Mouse (Mus musculus) thymus, adult 2 months (tissue): ENCODE data around the gene Mbd4. TPM values are rescaled to one million over a fixed set of nuclear protein-coding genes. Genes with fewer than 3 reads are reported as not detected.

Experiments used
- DNase-seq: peaks from one replicate; pipeline ENCODE4 v3.0.0; 2021
- H3K27ac ChIP-seq: fragments of 200-500 bp; 2 replicates; pipeline ENCODE4 v1.5.1; 2012; ENCODE audit warnings: low read length, control low read depth; ENCODE audit not compliant: control insufficient read depth, insufficient read depth
- H3K27me3 ChIP-seq: fragments of 200-500 bp; 2 replicates; pipeline ENCODE4 v1.6.1; 2012; ENCODE audit warnings: mild to moderate bottlenecking, low read length, moderate library complexity, mixed read lengths; ENCODE audit not compliant: control insufficient read depth, insufficient read depth
- H3K36me3 ChIP-seq: fragments of 200-500 bp; 2 replicates; pipeline ENCODE4 v1.6.1; 2012; ENCODE audit warnings: mild to moderate bottlenecking, low read length, moderate library complexity; ENCODE audit not compliant: control insufficient read depth, insufficient read depth
- H3K4me1 ChIP-seq: fragments of 200-500 bp; replicated peaks from 2 replicates; pipeline ENCODE4 v1.6.1; 2012; ENCODE audit warnings: low read length; ENCODE audit not compliant: control insufficient read depth, insufficient read depth
- H3K4me3 ChIP-seq: fragments of 200-500 bp; 2 replicates; pipeline ENCODE4 v1.5.1; 2012; ENCODE audit warnings: mild to moderate bottlenecking, low read length, control low read depth, moderate library complexity; ENCODE audit not compliant: control insufficient read depth, insufficient read depth
- CTCF ChIP-seq: fragments of 200-500 bp; IDR thresholded peaks from 2 replicates; pipeline ENCODE4 v1.5.1; 2012; ENCODE audit warnings: mild to moderate bottlenecking, control low read depth, low read length, moderate library complexity, borderline replicate concordance; ENCODE audit not compliant: control insufficient read depth, poor library complexity, insufficient read depth; ENCODE audit errors: extremely low read depth
- POLR2A ChIP-seq: fragments of 200-500 bp; IDR thresholded peaks from 2 replicates; pipeline ENCODE4 v1.6.1; 2012; ENCODE audit warnings: mild to moderate bottlenecking, low read length, control low read depth, moderate library complexity; ENCODE audit not compliant: control insufficient read depth, poor library complexity, insufficient read depth; ENCODE audit errors: extremely low read depth
- WGBS: fragments of 180-500 bp; shearing (Covaris S2); methylation state at CpG from one replicate; pipeline ENCODE4 v1.1.7; 2018; 5-methylcytosine and 5-hydroxymethylcytosine counted together
- polyA plus RNA-seq: library from polyadenylated mRNA; depleted of rRNA; stranded (reverse); fragments of >200 nt; gene quantifications from 2 replicates; pipeline ENCODE4 v1.2.3, GENCODE M21; 2012; rRNA removed

Gene Mbd4
- polyA plus RNA-seq: 9.0 and 10.5 TPM in 2 replicates

DNA sequence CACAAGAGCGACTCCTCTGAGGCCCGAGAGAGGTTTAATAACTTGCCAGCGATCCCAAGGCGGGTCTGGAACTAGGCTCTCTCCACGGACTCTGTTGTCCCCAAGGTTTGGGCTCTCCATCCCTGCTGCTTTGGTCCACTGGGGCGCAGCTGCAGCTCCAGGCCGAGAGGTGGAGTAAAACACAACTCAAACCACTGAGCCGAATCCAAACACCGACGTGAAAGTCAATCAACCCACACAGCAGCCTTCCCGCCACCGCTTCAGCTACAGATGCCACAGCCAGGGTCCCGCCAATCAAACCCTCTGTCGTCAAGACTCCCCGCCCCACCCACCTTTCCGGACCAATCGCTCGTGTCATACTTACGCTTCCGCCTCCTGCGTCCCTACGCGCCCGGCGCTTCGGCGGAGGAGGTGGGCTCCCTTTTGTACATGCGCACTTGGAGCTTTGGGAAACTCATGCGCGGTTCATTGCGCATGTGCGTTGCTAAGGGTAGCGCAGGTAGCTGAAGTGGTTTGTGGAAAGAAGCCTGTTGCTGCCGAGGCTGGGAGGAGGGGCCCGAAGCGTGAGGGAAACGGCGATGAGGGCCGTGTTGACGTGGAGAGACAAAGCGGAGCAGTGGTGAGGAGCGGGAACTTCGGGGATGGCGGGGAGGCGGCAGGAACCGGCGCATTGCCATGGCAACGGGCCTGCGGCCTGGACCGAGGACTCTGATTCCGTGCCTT lies at the start of gene Mbd4, which contains the start of gene Ift122:
Mbd4 (minus strand) TSS at position 281 of the 723 bp plus-strand sequence.
Ift122 (plus strand) TSS at position 380 of the 723 bp plus-strand sequence.
- Histone ChIP-seq H3K27me3 (no peaks in the 10 kb centered on the region), H3K36me3 (no peaks in the 10 kb centered on the region), H3K27ac (peak within 1 kb of the TSS; percentile 73), H3K4me3 (peak within 1 kb of the TSS; percentile 59), H3K4me1 (peaks cover 8% of the 10 kb centered on the region)
- DNase-seq: peak; percentile 98
- TF ChIP-seq POLR2A: peak; percentile 73
- peak; percentile 65 for TF ChIP-seq CTCF
- WGBS: under 1% methylated on average over 51 of the region's 51 CpGs

- Histone ChIP-seq H3K4me3 (no peak overlapping the region), H3K4me1 (no peaks in the 10 kb centered on the region; the same call in 1 of the 2 replicates), H3K27me3 (no peaks in the 10 kb centered on the region), H3K27ac (no peak overlapping the region), H3K36me3 (no peaks in the 10 kb centered on the region)
- WGBS: 93% methylated on average over 3 of the region's 3 CpGs
- DNase-seq: no peak
- TF ChIP-seq POLR2A (no peak), CTCF (no peak)
Observed at GRCm38 (mm10) chr6:115902545-115902944, 49.4 kb upstream of the Mbd4 start.

DNA sequence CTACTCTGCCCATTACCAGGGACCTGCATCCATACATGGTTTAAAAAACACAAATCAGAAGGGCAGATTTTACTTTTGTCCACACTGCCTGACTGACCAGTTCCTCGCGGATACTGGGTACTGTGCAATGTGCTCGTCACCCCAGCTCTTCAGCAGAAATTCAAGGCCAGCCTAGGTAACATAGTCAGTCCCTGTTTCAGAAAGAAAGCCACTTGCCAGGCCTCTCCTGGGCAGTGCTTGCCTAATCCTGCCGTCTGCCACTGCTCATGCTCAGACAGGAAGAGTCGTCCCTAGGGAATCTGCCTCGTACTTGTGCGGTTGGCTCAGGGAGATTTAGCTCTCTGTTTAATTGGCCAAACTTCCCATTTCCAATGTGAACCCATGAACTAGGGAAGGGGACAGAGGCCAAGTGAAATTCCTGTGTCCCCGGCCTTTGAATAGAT lies 48.3 kb upstream of the Mbd4 start:
- Histone ChIP-seq H3K36me3 (no peaks in the 10 kb centered on the region), H3K27ac (no peak overlapping the region), H3K4me1 (no peaks in the 10 kb centered on the region; the same call in 1 of the 2 replicates), H3K27me3 (no peaks in the 10 kb centered on the region), H3K4me3 (no peak overlapping the region)
- no peak for DNase-seq
- 94% methylated on average over 8 of the region's 8 CpGs for WGBS
- TF ChIP-seq CTCF (no peak), POLR2A (no peak)

- Histone ChIP-seq H3K36me3 (no peaks in the 10 kb centered on the region), H3K4me1 (no peaks in the 10 kb centered on the region; the same call in 1 of the 2 replicates), H3K27me3 (no peaks in the 10 kb centered on the region), H3K4me3 (no peak overlapping the region), H3K27ac (no peak overlapping the region)
- DNase-seq: peak; percentile 69
- TF ChIP-seq CTCF (peak; percentile 81; the same call in 1 of the 2 replicates), POLR2A (no peak)
- 17% methylated on average over 3 of the region's 3 CpGs for WGBS
Observed at GRCm38 (mm10) chr6:115901062-115901461, 47.9 kb upstream of the Mbd4 start.

GRCm38 (mm10) chr6:115897926-115898520 lies 44.9 kb upstream of the Mbd4 start:
- H3K4me1 ChIP-seq: no peaks in the 10 kb centered on the region
- DNase-seq: no peak
- 86% methylated on average over 7 of the region's 7 CpGs for WGBS
- no peak for TF ChIP-seq CTCF
- TF ChIP-seq POLR2A: no peak
- H3K4me3 ChIP-seq: no peak overlapping the region
- no peaks in the 10 kb centered on the region for H3K36me3 ChIP-seq
- no peak overlapping the region for H3K27ac ChIP-seq
- no peaks in the 10 kb centered on the region for H3K27me3 ChIP-seq

GRCm38 (mm10) chr6:115897117-115897516 lies 43.9 kb upstream of the Mbd4 start:
- no peaks in the 10 kb centered on the region for H3K4me1 ChIP-seq
- no peak overlapping the region for H3K4me3 ChIP-seq
- no peaks in the 10 kb centered on the region for H3K27me3 ChIP-seq
- 79% methylated on average over 4 of the region's 4 CpGs for WGBS
- no peak for TF ChIP-seq POLR2A
- no peak for TF ChIP-seq CTCF
- no peak overlapping the region for H3K27ac ChIP-seq
- no peaks in the 10 kb centered on the region for H3K36me3 ChIP-seq
- DNase-seq: no peak
